Mouse (Mus musculus): ENCODE results near the gene Igbp1. TPM values are rescaled to one million over a fixed set of nuclear protein-coding genes. Genes with fewer than 3 reads are reported as not detected.

Gene Igbp1
- polyA plus RNA-seq (2012; rRNA removed): 52.7 and 57.8 TPM in 2 replicates

GRCm38 (mm10) chrX:100494068-100494978, at the start of gene Igbp1:
Igbp1 (plus strand) TSS chrX:100494291.

GRCm38 (mm10) chrX:100524471-100524870, 30.4 kb downstream of the Igbp1 start, which contains the start of gene Dgat2l6:
Dgat2l6 (plus strand) TSS chrX:100524838.

Other genes starting within 250 kb of the Igbp1 start
- gene Otud6a, start 65.3 kb upstream of the Igbp1 start, polyA plus RNA-seq (2012; rRNA removed): not detected in 2 replicates
- gene Awat2, start 51.6 kb upstream of the Igbp1 start, polyA plus RNA-seq (2012; rRNA removed): 0.31 and 0.38 TPM in 2 replicates
- 0.01 TPM in 1 of 2 replicates, not detected in the other for gene Dgat2l6, start 30.5 kb downstream of the Igbp1 start, polyA plus RNA-seq (2012; rRNA removed)
- not detected in 2 replicates for gene Awat1, start 78.0 kb downstream of the Igbp1 start, polyA plus RNA-seq (2012; rRNA removed)
- 0.03 and 0.06 TPM in 2 replicates for gene P2ry4, start 100.6 kb downstream of the Igbp1 start, polyA plus RNA-seq (2012; rRNA removed)
- 0.09 and 0.17 TPM in 2 replicates for gene Arr3, start 111.2 kb downstream of the Igbp1 start, polyA plus RNA-seq (2012; rRNA removed)
- 10.7 and 16.5 TPM in 2 replicates for gene Kif4, start 131.4 kb downstream of the Igbp1 start, polyA plus RNA-seq (2012; rRNA removed)
- 67.7 and 72.6 TPM in 2 replicates for gene Pdzd11, start 132.3 kb downstream of the Igbp1 start, polyA plus RNA-seq (2012; rRNA removed)
- gene Gdpd2, start 235.6 kb downstream of the Igbp1 start, polyA plus RNA-seq (2012; rRNA removed): 43.3 and 48.7 TPM in 2 replicates

All from central nervous system, embryonic 14 days (tissue).